Mouse (Mus musculus): ENCODE measurements at regions not wholly inside any gene's neighbourhood (a gene's known extent, or its start where the extent isn't known, plus 50 kb on each side); places are given as distances from the start of the nearest gene placed in this dataset.

GRCm38 (mm10) chr9:112905955-112906354 is 670.2 kb upstream of the Arpp21 start:
- DNase-seq (ENCODE audit: low read depth, low spot score), result no peak
- Histone ChIP-seq H3K36me3 (ENCODE audit: control insufficient read depth, insufficient read depth, low read length, poor library complexity, severe bottlenecking) (no peaks in the 10 kb centered on the region), H3K27me3 (ENCODE audit: control insufficient read depth, insufficient read depth, low read length, poor library complexity, severe bottlenecking) (no peaks in the 10 kb centered on the region)

- DNase-seq (ENCODE audit: low read depth, low spot score), result no peak
- H3K36me3 ChIP-seq (ENCODE audit: control insufficient read depth, insufficient read depth, low read length, poor library complexity, severe bottlenecking), result no peaks in the 10 kb centered on the region
- no peaks in the 10 kb centered on the region for H3K27me3 ChIP-seq (ENCODE audit: control insufficient read depth, insufficient read depth, low read length, poor library complexity, severe bottlenecking)
Measured at GRCm38 (mm10) chr9:112864921-112865320, 629.2 kb upstream of the Arpp21 start.

- no peaks in the 10 kb centered on the region for H3K36me3 ChIP-seq (ENCODE audit: control insufficient read depth, insufficient read depth, low read length, poor library complexity, severe bottlenecking)
- no peak for DNase-seq (ENCODE audit: low read depth, low spot score)
- H3K27me3 ChIP-seq (ENCODE audit: control insufficient read depth, insufficient read depth, low read length, poor library complexity, severe bottlenecking), result no peaks in the 10 kb centered on the region
Measured at GRCm38 (mm10) chr9:112861136-112861535, 625.4 kb upstream of the Arpp21 start.

- H3K36me3 ChIP-seq (ENCODE audit: control insufficient read depth, insufficient read depth, low read length, poor library complexity, severe bottlenecking), result no peaks in the 10 kb centered on the region
- no peak for DNase-seq (ENCODE audit: low read depth, low spot score)
- H3K27me3 ChIP-seq (ENCODE audit: control insufficient read depth, insufficient read depth, low read length, poor library complexity, severe bottlenecking), result no peaks in the 10 kb centered on the region
Measured at GRCm38 (mm10) chr9:112860307-112860893, 624.7 kb upstream of the Arpp21 start.

- no peaks in the 10 kb centered on the region for H3K27me3 ChIP-seq (ENCODE audit: control insufficient read depth, insufficient read depth, low read length, poor library complexity, severe bottlenecking)
- no peaks in the 10 kb centered on the region for H3K36me3 ChIP-seq (ENCODE audit: control insufficient read depth, insufficient read depth, low read length, poor library complexity, severe bottlenecking)
- no peak for DNase-seq (ENCODE audit: low read depth, low spot score)
Measured at GRCm38 (mm10) chr9:112841473-112841872, 605.7 kb upstream of the Arpp21 start.

GRCm38 (mm10) chr9:112839071-112839793 is 603.5 kb upstream of the Arpp21 start:
- Histone ChIP-seq H3K36me3 (ENCODE audit: control insufficient read depth, insufficient read depth, low read length, poor library complexity, severe bottlenecking) (no peaks in the 10 kb centered on the region), H3K27me3 (ENCODE audit: control insufficient read depth, insufficient read depth, low read length, poor library complexity, severe bottlenecking) (no peaks in the 10 kb centered on the region)
- DNase-seq (ENCODE audit: low read depth, low spot score), result no peak

GRCm38 (mm10) chr9:112837563-112837962 is 601.8 kb upstream of the Arpp21 start:
- Histone ChIP-seq H3K36me3 (ENCODE audit: control insufficient read depth, insufficient read depth, low read length, poor library complexity, severe bottlenecking) (no peaks in the 10 kb centered on the region), H3K27me3 (ENCODE audit: control insufficient read depth, insufficient read depth, low read length, poor library complexity, severe bottlenecking) (no peaks in the 10 kb centered on the region)
- DNase-seq (ENCODE audit: low read depth, low spot score), result no peak

GRCm38 (mm10) chr9:112834441-112835245 is 598.9 kb upstream of the Arpp21 start:
- Histone ChIP-seq H3K36me3 (ENCODE audit: control insufficient read depth, insufficient read depth, low read length, poor library complexity, severe bottlenecking) (no peaks in the 10 kb centered on the region), H3K27me3 (ENCODE audit: control insufficient read depth, insufficient read depth, low read length, poor library complexity, severe bottlenecking) (no peaks in the 10 kb centered on the region)
- no peak for DNase-seq (ENCODE audit: low read depth, low spot score)

- Histone ChIP-seq H3K36me3 (ENCODE audit: control insufficient read depth, insufficient read depth, low read length, poor library complexity, severe bottlenecking) (no peaks in the 10 kb centered on the region), H3K27me3 (ENCODE audit: control insufficient read depth, insufficient read depth, low read length, poor library complexity, severe bottlenecking) (no peaks in the 10 kb centered on the region)
- DNase-seq (ENCODE audit: low read depth, low spot score), result no peak
Measured at GRCm38 (mm10) chr9:112831102-112831501, 595.4 kb upstream of the Arpp21 start.

- Histone ChIP-seq H3K36me3 (ENCODE audit: control insufficient read depth, insufficient read depth, low read length, poor library complexity, severe bottlenecking) (no peaks in the 10 kb centered on the region), H3K27me3 (ENCODE audit: control insufficient read depth, insufficient read depth, low read length, poor library complexity, severe bottlenecking) (no peaks in the 10 kb centered on the region)
- DNase-seq (ENCODE audit: low read depth, low spot score), result no peak
Measured at GRCm38 (mm10) chr9:112828602-112829001, 592.9 kb upstream of the Arpp21 start.

GRCm38 (mm10) chr9:112826592-112826991 is 590.9 kb upstream of the Arpp21 start:
- no peak for DNase-seq (ENCODE audit: low read depth, low spot score)
- H3K27me3 ChIP-seq (ENCODE audit: control insufficient read depth, insufficient read depth, low read length, poor library complexity, severe bottlenecking), result no peaks in the 10 kb centered on the region
- no peaks in the 10 kb centered on the region for H3K36me3 ChIP-seq (ENCODE audit: control insufficient read depth, insufficient read depth, low read length, poor library complexity, severe bottlenecking)

- no peak for DNase-seq (ENCODE audit: low read depth, low spot score)
- Histone ChIP-seq H3K36me3 (ENCODE audit: control insufficient read depth, insufficient read depth, low read length, poor library complexity, severe bottlenecking) (no peaks in the 10 kb centered on the region), H3K27me3 (ENCODE audit: control insufficient read depth, insufficient read depth, low read length, poor library complexity, severe bottlenecking) (no peaks in the 10 kb centered on the region)
Measured at GRCm38 (mm10) chr9:112821940-112822339, 586.2 kb upstream of the Arpp21 start.

GRCm38 (mm10) chr9:112811946-112812345 is 576.2 kb upstream of the Arpp21 start:
- H3K27me3 ChIP-seq (ENCODE audit: control insufficient read depth, insufficient read depth, low read length, poor library complexity, severe bottlenecking), result no peaks in the 10 kb centered on the region
- H3K36me3 ChIP-seq (ENCODE audit: control insufficient read depth, insufficient read depth, low read length, poor library complexity, severe bottlenecking), result no peaks in the 10 kb centered on the region
- DNase-seq (ENCODE audit: low read depth, low spot score), result no peak

- no peaks in the 10 kb centered on the region for H3K36me3 ChIP-seq (ENCODE audit: control insufficient read depth, insufficient read depth, low read length, poor library complexity, severe bottlenecking)
- no peaks in the 10 kb centered on the region for H3K27me3 ChIP-seq (ENCODE audit: control insufficient read depth, insufficient read depth, low read length, poor library complexity, severe bottlenecking)
- DNase-seq (ENCODE audit: low read depth, low spot score), result no peak
Measured at GRCm38 (mm10) chr9:112799583-112800220, 564.0 kb upstream of the Arpp21 start.

GRCm38 (mm10) chr9:112793537-112793936 is 557.8 kb upstream of the Arpp21 start:
- Histone ChIP-seq H3K36me3 (ENCODE audit: control insufficient read depth, insufficient read depth, low read length, poor library complexity, severe bottlenecking) (no peaks in the 10 kb centered on the region), H3K27me3 (ENCODE audit: control insufficient read depth, insufficient read depth, low read length, poor library complexity, severe bottlenecking) (no peaks in the 10 kb centered on the region)
- no peak for DNase-seq (ENCODE audit: low read depth, low spot score)
